8 mouse cellular contexts compared by ENCODE assay signal in the genomic region with DNA sequence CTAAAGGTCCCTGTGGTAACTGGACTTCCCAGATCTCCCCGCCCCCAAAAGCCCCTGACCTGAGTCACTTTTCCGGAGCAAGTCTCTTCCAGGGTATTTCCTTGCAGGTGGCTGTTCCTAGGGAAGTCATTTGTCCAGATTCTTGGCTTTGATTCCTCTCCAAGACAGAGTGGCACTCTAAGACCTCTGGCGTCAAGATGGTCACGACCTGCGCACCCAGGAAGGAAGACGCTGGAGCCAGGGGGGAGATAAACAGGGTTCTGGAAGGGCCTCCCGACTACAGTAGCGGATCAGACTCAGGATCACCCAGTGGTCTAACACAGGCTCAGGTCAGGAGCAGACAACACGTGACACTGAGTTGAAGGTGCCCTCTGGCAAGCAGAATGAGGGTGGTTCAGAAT. TPM values are rescaled to one million over a fixed set of nuclear protein-coding genes. Genes with fewer than 3 reads are reported as not detected.
DNase-seq lines count a peak whose midpoint lies in the region; ATAC-seq and TF ChIP-seq lines count a peak whose summit lies in the region.

Gene Arsa (minus strand): TSS at position 335 of the 401 bp plus-strand sequence.

- 0 out of 2 replicates have a peak, but pooled peaks cover 2% of the 10 kb centered on the region for H3K9me3 ChIP-seq in forebrain, embryonic 13.5 days (replicated peaks)
- no peaks in the 10 kb centered on the region for H3K9me3 ChIP-seq in hindbrain, embryonic 15.5 days
- peaks cover 3% of the 10 kb centered on the region; the same call in 1 of the 2 replicates for H3K9me3 ChIP-seq in midbrain, embryonic 13.5 days

- DNase-seq in spleen, adult 2 months (ENCODE audit: low read depth in 1 of 2, low spot score in 2 of 2) = no peak
- no peak for DNase-seq in spleen, postnatal 10 days (ENCODE audit: low spot score in 2 of 2)
- DNase-seq in left cerebral cortex, postnatal 36 days (ENCODE audit: low spot score in 2 of 2) = no peak
- no peak for DNase-seq in urinary bladder, adult 18-20 months (ENCODE audit: low spot score in 2 of 2)

- peak within 1 kb of the TSS; percentile 64 for H3K27ac ChIP-seq in spleen, adult 2 months (ENCODE audit: insufficient read depth, low read length)
- peak within 1 kb of the TSS; percentile 69 for H3K27ac ChIP-seq in forebrain, embryonic 13.5 days
- peak within 1 kb of the TSS; percentile 86 for H3K27ac ChIP-seq in hindbrain, embryonic 15.5 days (replicated peaks)
- peak within 1 kb of the TSS; percentile 77 for H3K27ac ChIP-seq in midbrain, embryonic 13.5 days

- peaks cover 4% of the 10 kb centered on the region; the same call in 1 of the 2 replicates for H3K4me1 ChIP-seq in spleen, adult 2 months (ENCODE audit: control insufficient read depth, insufficient read depth, insufficient read length)
- H3K4me1 ChIP-seq in forebrain, embryonic 13.5 days = peaks cover 9% of the 10 kb centered on the region
- peaks cover 34% of the 10 kb centered on the region for H3K4me1 ChIP-seq in hindbrain, embryonic 15.5 days (replicated peaks)
- H3K4me1 ChIP-seq in midbrain, embryonic 13.5 days (replicated peaks) = peaks cover 17% of the 10 kb centered on the region

- H3K36me3 ChIP-seq in spleen, adult 2 months (ENCODE audit: control insufficient read depth, insufficient read depth, low read length) = peaks cover 1% of the 10 kb centered on the region; the same call in 1 of the 2 replicates
- H3K36me3 ChIP-seq in forebrain, embryonic 13.5 days (ENCODE audit: poor library complexity, severe bottlenecking) = no peaks in the 10 kb centered on the region
- H3K36me3 ChIP-seq in hindbrain, embryonic 15.5 days = no peaks in the 10 kb centered on the region
- no peaks in the 10 kb centered on the region for H3K36me3 ChIP-seq in midbrain, embryonic 13.5 days

- intact Hi-C loops in left cerebral cortex, postnatal 36 days (cut with DNase I) = no loop called here

- H3K9ac ChIP-seq in forebrain, embryonic 13.5 days = peak within 1 kb of the TSS; percentile 68
- H3K9ac ChIP-seq in hindbrain, embryonic 15.5 days = peak within 1 kb of the TSS; percentile 62
- H3K9ac ChIP-seq in midbrain, embryonic 13.5 days (replicated peaks) = peak within 1 kb of the TSS; percentile 70

- WGBS in spleen, adult 2 months = 75% methylated on average over 9 of the region's 9 CpGs
- 24% methylated on average over 9 of the region's 9 CpGs for WGBS in forebrain, embryonic 13.5 days
- 35% methylated on average over 9 of the region's 9 CpGs for WGBS in hindbrain, embryonic 15.5 days
- 35% methylated on average over 9 of the region's 9 CpGs for WGBS in midbrain, embryonic 13.5 days

- peak within 1 kb of the TSS; percentile 69 for H3K4me3 ChIP-seq in spleen, adult 2 months (ENCODE audit: extremely low read depth, insufficient read depth, insufficient read length)
- H3K4me3 ChIP-seq in forebrain, embryonic 13.5 days = peak within 1 kb of the TSS; percentile 58
- H3K4me3 ChIP-seq in hindbrain, embryonic 15.5 days = peak within 1 kb of the TSS; percentile 57
- peak within 1 kb of the TSS; percentile 62 for H3K4me3 ChIP-seq in midbrain, embryonic 13.5 days (replicated peaks)

- ATAC-seq in forebrain, embryonic 13.5 days = no peak
- no peak for ATAC-seq in hindbrain, embryonic 15.5 days (ENCODE audit: low FRiP score, low read depth)
- ATAC-seq in midbrain, embryonic 13.5 days = no peak
- no peak for ATAC-seq in activated CD4-positive, CD25-positive, alpha-beta regulatory T cell, adult 4 months

- no peak for TF ChIP-seq CTCF in spleen, adult 2 months (IDR thresholded peaks at IDR 0.05; ENCODE audit: extremely low read depth, insufficient read depth, insufficient read length, insufficient replicate concordance)

- peak within 1 kb of the TSS; percentile 88 for H3K4me2 ChIP-seq in forebrain, embryonic 13.5 days
- peak within 1 kb of the TSS; percentile 85 for H3K4me2 ChIP-seq in hindbrain, embryonic 15.5 days
- peak within 1 kb of the TSS; percentile 84 for H3K4me2 ChIP-seq in midbrain, embryonic 13.5 days (replicated peaks)

- no peak for TF ChIP-seq POLR2A in spleen, adult 2 months (IDR thresholded peaks at IDR 0.05; ENCODE audit: low read depth, low read length)

- no peaks in the 10 kb centered on the region for H3K27me3 ChIP-seq in spleen, adult 2 months (ENCODE audit: control insufficient read depth, insufficient read depth, low read length)
- H3K27me3 ChIP-seq in forebrain, embryonic 13.5 days = no peaks in the 10 kb centered on the region; the same call in 1 of the 2 replicates
- no peaks in the 10 kb centered on the region for H3K27me3 ChIP-seq in hindbrain, embryonic 15.5 days
- peaks cover 5% of the 10 kb centered on the region; the same call in 1 of the 2 replicates for H3K27me3 ChIP-seq in midbrain, embryonic 13.5 days

RNA-seq across cellular contexts. Expression of gene Arsa, which starts in this region (rescaled TPM):
- polyA plus RNA-seq in spleen, adult 2 months (2012; rRNA removed) = 31.3 and 31.5 TPM in 2 replicates
- polyA plus RNA-seq in forebrain, embryonic 13.5 days (2015; fragmentation: Nextera tagmentation; extraction: Ambion mirVana) = 12.7 and 13.7 TPM in 2 replicates
- 33.4 and 35.4 TPM in 2 replicates for polyA plus RNA-seq in hindbrain, embryonic 15.5 days (2015; fragmentation: Nextera tagmentation; extraction: Ambion mirVana)
- total RNA-seq in left cerebral cortex, postnatal 36 days (2021) = 10 to 100 TPM; 31.7 to 36.1 TPM
- polyA plus RNA-seq in midbrain, embryonic 13.5 days (2015; fragmentation: Nextera tagmentation; extraction: Ambion mirVana) = 16.7 and 17.6 TPM in 2 replicates
- 1 to 10 TPM; 6.8 to 8.6 TPM for polyA plus RNA-seq in activated CD4-positive, CD25-positive, alpha-beta regulatory T cell, adult 4 months (2017; shearing (Covaris generic))
